In genomic region chr12:84943006-84943952, GRCm38 (mm10) we compare ENCODE assay signal across 23 mouse cellular contexts. TPM values are rescaled to one million over a fixed set of nuclear protein-coding genes. Genes with fewer than 3 reads are reported as not detected.
DNase-seq lines count a peak whose midpoint lies in the region; ATAC-seq and TF ChIP-seq lines count a peak whose summit lies in the region.
"Had no signal": no experiment of that assay in that cellular context is flagged by ENCODE, and none has a peak within 500 bp of the region (broad histone marks: within the 10 kb centered on the region; RNA-seq: fewer than 3 reads in every experiment).

No protein-coding gene starts in this region.

- no peak overlapping the region for H3K27ac ChIP-seq in lung, postnatal 0 days (ENCODE audit: low read length)
- H3K27ac ChIP-seq in heart, embryonic 16.5 days (ENCODE audit: low read length): peak overlapping the region; percentile 86
- no peak overlapping the region for H3K27ac ChIP-seq in liver, embryonic 12.5 days
- H3K27ac ChIP-seq: embryonic facial prominence, embryonic 12.5 days; hindbrain, embryonic 12.5 days; layer of hippocampus, adult 2 months; limb, embryonic 15.5 days had no signal

- H3K27me3 ChIP-seq in lung, postnatal 0 days (replicated peaks; ENCODE audit: insufficient read depth, low read length): no peaks in the 10 kb centered on the region
- H3K27me3 ChIP-seq in heart, embryonic 16.5 days (ENCODE audit: control insufficient read depth, insufficient read depth, low read length): no peaks in the 10 kb centered on the region
- H3K27me3 ChIP-seq in liver, embryonic 12.5 days (replicated peaks): no peaks in the 10 kb centered on the region
- H3K27me3 ChIP-seq: embryonic facial prominence, embryonic 12.5 days; hindbrain, embryonic 12.5 days; limb, embryonic 15.5 days had no signal

- no peaks in the 10 kb centered on the region for H3K4me1 ChIP-seq in lung, postnatal 0 days (ENCODE audit: insufficient read depth, low read depth, low read length)
- H3K4me1 ChIP-seq in heart, embryonic 16.5 days (ENCODE audit: control insufficient read depth, insufficient read depth, low read length): peaks cover 38% of the 10 kb centered on the region
- peaks cover 31% of the 10 kb centered on the region for H3K4me1 ChIP-seq in liver, embryonic 12.5 days
- H3K4me1 ChIP-seq: embryonic facial prominence, embryonic 12.5 days; hindbrain, embryonic 12.5 days; limb, embryonic 15.5 days had no signal

- TF ChIP-seq CTCF in lung, postnatal 0 days (IDR thresholded peaks at IDR 0.05): no peak

- peaks cover 13% of the 10 kb centered on the region; the same call in 1 of the 2 replicates for H3K36me3 ChIP-seq in lung, postnatal 0 days (ENCODE audit: insufficient read depth, low read length)
- peaks cover 28% of the 10 kb centered on the region for H3K36me3 ChIP-seq in heart, embryonic 16.5 days (ENCODE audit: control insufficient read depth, insufficient read depth)
- H3K36me3 ChIP-seq in liver, embryonic 12.5 days: peaks cover 89% of the 10 kb centered on the region

- H3K4me3 ChIP-seq in lung, postnatal 0 days (ENCODE audit: low read depth, low read length): no peak overlapping the region
- no peak overlapping the region for H3K4me3 ChIP-seq in heart, embryonic 16.5 days (ENCODE audit: low read length)
- H3K4me3 ChIP-seq in liver, embryonic 12.5 days: no peak overlapping the region
- H3K4me3 ChIP-seq: embryonic facial prominence, embryonic 12.5 days; erythroblast, embryonic 14.5 days; hindbrain, embryonic 12.5 days; layer of hippocampus, adult 2 months; limb, embryonic 15.5 days had no signal

- ATAC-seq in lung, postnatal 0 days: no peak
- peak; percentile 74; the same call in 1 of the 2 replicates for ATAC-seq in heart, embryonic 16.5 days (replicated peaks; ENCODE audit: extremely low read depth, insufficient read depth, low FRiP score)
- ATAC-seq in liver, embryonic 12.5 days: no peak
- ATAC-seq: forebrain, embryonic 14.5 days; midbrain, embryonic 16.5 days had no signal

- no peaks in the 10 kb centered on the region for H3K9me3 ChIP-seq in lung, postnatal 0 days (ENCODE audit: low read length)
- no peaks in the 10 kb centered on the region for H3K9me3 ChIP-seq in heart, embryonic 16.5 days (replicated peaks; ENCODE audit: control insufficient read depth, low read length)
- no peaks in the 10 kb centered on the region for H3K9me3 ChIP-seq in liver, embryonic 12.5 days (replicated peaks)
- H3K9me3 ChIP-seq: embryonic facial prominence, embryonic 12.5 days; hindbrain, embryonic 12.5 days; limb, embryonic 15.5 days had no signal

- 68% methylated on average over 21 of the region's 21 CpGs for WGBS in lung, postnatal 0 days
- WGBS in heart, embryonic 16.5 days: 62% methylated on average over 21 of the region's 21 CpGs
- WGBS in liver, embryonic 12.5 days (ENCODE audit: insufficient replicate concordance): 65% methylated on average over 21 of the region's 21 CpGs

- H3K9ac ChIP-seq in lung, postnatal 0 days (replicated peaks; ENCODE audit: low read depth): no peak overlapping the region
- peak overlapping the region; percentile 21; the same call in 1 of the 2 replicates for H3K9ac ChIP-seq in heart, embryonic 16.5 days (ENCODE audit: low read length)
- H3K9ac ChIP-seq in liver, embryonic 12.5 days: no peak overlapping the region
- H3K9ac ChIP-seq: embryonic facial prominence, embryonic 12.5 days; hindbrain, embryonic 12.5 days; limb, embryonic 15.5 days had no signal

- DNase-seq in adrenal gland, adult 2 months: peak; percentile 11
- no peak for DNase-seq in adrenal gland, adult 8-10 months
- peak; percentile 30 for DNase-seq in lung, postnatal 0 days (ENCODE audit: low spot score)
- DNase-seq in lung, postnatal 14 days: no peak
- no peak for DNase-seq in gastrocnemius, postnatal 25 days
- DNase-seq in cerebellum, adult 9-11 months: no peak
- DNase-seq: cerebellum, adult 9-10 months; gastrocnemius, postnatal 10 days; kidney, adult 18-20 months; kidney, postnatal 14 days; lung, adult 2 months; lung, postnatal 4 days; retina, postnatal 1 day; right cerebral cortex, postnatal 4 days had no signal

- no peak overlapping the region for H3K4me2 ChIP-seq in lung, postnatal 0 days (replicated peaks; ENCODE audit: low read depth, low read length)
- peak overlapping the region; percentile 42; the same call in 1 of the 2 replicates for H3K4me2 ChIP-seq in heart, embryonic 16.5 days (ENCODE audit: low read depth, low read length)
- no peak overlapping the region for H3K4me2 ChIP-seq in liver, embryonic 12.5 days
- H3K4me2 ChIP-seq: embryonic facial prominence, embryonic 12.5 days; hindbrain, embryonic 12.5 days; limb, embryonic 15.5 days had no signal

- TF ChIP-seq EP300 in lung, postnatal 0 days (IDR thresholded peaks at IDR 0.05): no peak

RNA-seq across cellular contexts. Expression of gene Fcf1, which starts 27.4 kb away (rescaled TPM):
- 100 to 1,000 TPM in 1 of 2 experiments, 10 to 100 TPM in 1; 89.4 to 117 TPM for total RNA-seq in adrenal gland, adult 2 months (2021)
- 10.6 and 10.9 TPM in 2 replicates for polyA plus RNA-seq in adrenal gland, adult 2 months (2012; rRNA removed)
- total RNA-seq in adrenal gland, adult 8-10 months (2022): 100 to 1,000 TPM in 1 of 4 experiments, 10 to 100 TPM in 3; 74.7 to 101 (median 92.7) TPM
- polyA plus RNA-seq in lung, postnatal 0 days (2015; fragmentation: Nextera tagmentation; extraction: Ambion mirVana): 97.1 and 114 TPM in 2 replicates
- 86.0 and 98.0 TPM in 2 replicates for polyA plus RNA-seq in heart, embryonic 16.5 days (2015; fragmentation: Nextera tagmentation; extraction: Ambion mirVana)
- 10 to 100 TPM; 26.7 to 27.0 TPM for total RNA-seq in gastrocnemius, postnatal 25 days (2021)
- polyA plus RNA-seq in liver, embryonic 12.5 days (2016; fragmentation: Nextera tagmentation; extraction: Ambion mirVana): 136 and 138 TPM in 2 replicates

RNA-seq across cellular contexts. Expression of gene Arel1, which starts 27.4 kb away (rescaled TPM):
- 10 to 100 TPM; 29.6 to 33.5 TPM for total RNA-seq in adrenal gland, adult 2 months (2021)
- 19.1 and 20.2 TPM in 2 replicates for polyA plus RNA-seq in adrenal gland, adult 2 months (2012; rRNA removed)
- total RNA-seq in adrenal gland, adult 8-10 months (2022): 10 to 100 TPM; 37.9 to 47.3 (median 42.6) TPM
- polyA plus RNA-seq in lung, postnatal 0 days (2015; fragmentation: Nextera tagmentation; extraction: Ambion mirVana): 7.3 and 7.8 TPM in 2 replicates
- polyA plus RNA-seq in heart, embryonic 16.5 days (2015; fragmentation: Nextera tagmentation; extraction: Ambion mirVana): 13.1 and 13.3 TPM in 2 replicates
- 10 to 100 TPM; 16.6 to 18.9 TPM for total RNA-seq in gastrocnemius, postnatal 25 days (2021)
- 19.1 and 20.2 TPM in 2 replicates for polyA plus RNA-seq in liver, embryonic 12.5 days (2016; fragmentation: Nextera tagmentation; extraction: Ambion mirVana)

RNA-seq across cellular contexts. Expression of gene Ylpm1, which starts 52.8 kb away (rescaled TPM):
- 10 to 100 TPM; 37.6 to 49.2 TPM for total RNA-seq in adrenal gland, adult 2 months (2021)
- polyA plus RNA-seq in adrenal gland, adult 2 months (2012; rRNA removed): 12.7 and 23.7 TPM in 2 replicates
- 10 to 100 TPM; 49.2 to 81.8 (median 54.0) TPM for total RNA-seq in adrenal gland, adult 8-10 months (2022)
- 12.3 and 15.8 TPM in 2 replicates for polyA plus RNA-seq in lung, postnatal 0 days (2015; fragmentation: Nextera tagmentation; extraction: Ambion mirVana)
- 16.3 and 17.7 TPM in 2 replicates for polyA plus RNA-seq in heart, embryonic 16.5 days (2015; fragmentation: Nextera tagmentation; extraction: Ambion mirVana)
- total RNA-seq in gastrocnemius, postnatal 25 days (2021): 10 to 100 TPM; 15.8 to 16.5 TPM
- 12.4 and 13.7 TPM in 2 replicates for polyA plus RNA-seq in liver, embryonic 12.5 days (2016; fragmentation: Nextera tagmentation; extraction: Ambion mirVana)

Comparison
In these comparisons a context has a peak if more than half of its experiments do, and no peak if none do; other contexts are left out.
1. DNase-seq: peak in adrenal gland, adult 2 months (single experiment) and lung, postnatal 0 days (single experiment); none in adrenal gland, adult 8-10 months (single experiment), lung, postnatal 14 days (single experiment), gastrocnemius, postnatal 25 days (single experiment) and cerebellum, adult 9-11 months (single experiment).